Mouse (Mus musculus): ENCODE data around the gene Med13l. TPM values are rescaled to one million over a fixed set of nuclear protein-coding genes. Genes with fewer than 3 reads are reported as not detected.

The Med13l gene
- polyA plus RNA-seq, 1 experiment from 2014 or later: 7.0 TPM

- Histone ChIP-seq H3K27me3 (ENCODE audit: insufficient read depth, low read length) (no peaks in the 10 kb centered on the region), H3K36me3 (ENCODE audit: insufficient read depth, low read length) (no peaks in the 10 kb centered on the region), H3K4me2 (ENCODE audit: low read length) (no peak overlapping the region), H3K9ac (ENCODE audit: low read depth, low read length) (no peak overlapping the region), H3K4me1 (replicated peaks; ENCODE audit: insufficient read depth, low read length) (peaks cover 22% of the 10 kb centered on the region), H3K4me3 (replicated peaks; ENCODE audit: low read depth, low read length) (no peak overlapping the region), H3K27ac (no peak overlapping the region), H3K9me3 (replicated peaks; ENCODE audit: low read length) (no peaks in the 10 kb centered on the region)
- 53% methylated on average over 6 of the region's 6 CpGs for WGBS
- DNase-seq (ENCODE audit: low spot score) (no peak), ATAC-seq (replicated peaks; ENCODE audit: low FRiP score, low read depth) (no peak)
- TF ChIP-seq CTCF (IDR thresholded peaks at IDR 0.05; ENCODE audit: low read depth): no peak
These were observed 103.5 kb downstream of the Med13l start for GRCm38 (mm10) chr5:118663999-118664398.

DNA sequence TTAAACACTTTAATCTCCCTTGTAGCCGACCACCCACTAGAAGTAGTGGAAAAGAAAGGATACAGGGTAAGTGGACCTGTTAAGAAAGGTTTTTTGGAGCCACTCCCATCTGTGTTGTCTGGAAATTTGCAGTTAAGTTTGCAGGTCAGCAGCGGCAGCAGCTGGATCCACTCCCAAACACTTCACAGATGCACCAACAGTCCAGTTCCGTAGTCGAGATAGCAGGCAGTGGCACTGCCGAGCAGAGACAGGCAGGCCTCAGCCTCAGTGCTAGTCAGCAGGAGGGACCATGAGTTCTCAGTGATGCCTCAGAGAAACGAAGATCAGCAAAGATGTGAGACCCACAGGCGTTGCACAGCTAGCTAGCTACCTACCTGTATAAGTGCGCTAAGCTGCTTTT is 104.5 kb downstream of the Med13l start:
- H3K4me3 ChIP-seq (replicated peaks; ENCODE audit: low read depth, low read length): no peak overlapping the region
- H3K4me1 ChIP-seq (replicated peaks; ENCODE audit: insufficient read depth, low read length): peaks cover 25% of the 10 kb centered on the region
- no peak for ATAC-seq (replicated peaks; ENCODE audit: low FRiP score, low read depth)
- no peaks in the 10 kb centered on the region for H3K9me3 ChIP-seq (replicated peaks; ENCODE audit: low read length)
- no peak overlapping the region for H3K9ac ChIP-seq (ENCODE audit: low read depth, low read length)
- no peaks in the 10 kb centered on the region for H3K36me3 ChIP-seq (ENCODE audit: insufficient read depth, low read length)
- 89% methylated on average over 8 of the region's 8 CpGs for WGBS
- H3K4me2 ChIP-seq (ENCODE audit: low read length): no peak overlapping the region
- H3K27me3 ChIP-seq (ENCODE audit: insufficient read depth, low read length): no peaks in the 10 kb centered on the region
- no peak for DNase-seq (ENCODE audit: low spot score)
- no peak overlapping the region for H3K27ac ChIP-seq
- TF ChIP-seq CTCF (IDR thresholded peaks at IDR 0.05; ENCODE audit: low read depth): no peak

DNA sequence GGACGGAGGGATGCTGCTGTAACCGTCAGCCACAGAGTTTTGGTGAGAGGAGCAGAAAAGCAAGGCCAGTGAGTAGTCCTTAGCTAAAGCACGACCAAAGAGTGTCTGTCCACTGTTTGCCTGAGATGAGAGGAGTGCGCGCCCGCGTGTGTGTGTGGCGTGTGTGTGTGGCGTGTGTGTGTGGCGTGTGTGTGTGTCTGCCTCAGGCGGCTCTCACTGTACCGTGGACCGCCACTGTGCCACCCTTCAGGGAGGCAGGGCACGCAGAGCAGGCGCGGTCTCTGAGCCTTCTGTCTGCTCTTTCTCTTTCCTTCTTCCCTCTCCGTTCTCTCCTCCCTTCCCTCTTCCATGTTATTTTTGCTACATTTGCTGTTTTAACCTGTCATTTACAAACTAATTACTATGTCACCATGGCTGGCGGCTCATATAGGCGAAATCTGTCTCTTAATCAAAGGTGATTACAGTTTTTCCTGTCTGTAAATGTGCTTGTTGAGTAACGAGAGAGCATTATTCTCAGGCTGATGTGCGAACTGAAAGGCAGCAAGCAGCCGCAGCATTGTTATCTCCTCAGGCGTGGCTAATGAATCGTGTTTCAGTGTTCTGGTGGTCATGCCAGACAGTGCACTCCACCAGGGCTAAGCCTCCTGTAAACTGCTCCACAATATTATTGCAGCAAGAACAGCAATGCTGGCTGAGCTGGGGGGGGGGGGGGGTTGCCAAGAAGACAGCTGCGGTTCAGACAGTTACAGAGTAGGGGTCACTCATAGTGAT is 106.1 kb downstream of the Med13l start:
- no peak overlapping the region for H3K4me2 ChIP-seq (ENCODE audit: low read length)
- DNase-seq (ENCODE audit: low spot score) (peak; percentile 53), ATAC-seq (replicated peaks; ENCODE audit: low FRiP score, low read depth) (no peak)
- no peaks in the 10 kb centered on the region for H3K36me3 ChIP-seq (ENCODE audit: insufficient read depth, low read length)
- H3K4me3 ChIP-seq (replicated peaks; ENCODE audit: low read depth, low read length): no peak overlapping the region
- no peaks in the 10 kb centered on the region for H3K9me3 ChIP-seq (replicated peaks; ENCODE audit: low read length)
- peaks cover 25% of the 10 kb centered on the region for H3K4me1 ChIP-seq (replicated peaks; ENCODE audit: insufficient read depth, low read length)
- TF ChIP-seq CTCF (IDR thresholded peaks at IDR 0.05; ENCODE audit: low read depth): no peak
- 57% methylated on average over 25 of the region's 25 CpGs for WGBS
- no peak overlapping the region for H3K27ac ChIP-seq
- H3K9ac ChIP-seq (ENCODE audit: low read depth, low read length): no peak overlapping the region
- no peaks in the 10 kb centered on the region for H3K27me3 ChIP-seq (ENCODE audit: insufficient read depth, low read length)

GRCm38 (mm10) chr5:118667863-118668262 is 107.4 kb downstream of the Med13l start:
- H3K4me3 ChIP-seq (replicated peaks; ENCODE audit: low read depth, low read length): no peak overlapping the region
- DNase-seq (ENCODE audit: low spot score) (no peak), ATAC-seq (replicated peaks; ENCODE audit: low FRiP score, low read depth) (no peak)
- peaks cover 26% of the 10 kb centered on the region for H3K4me1 ChIP-seq (replicated peaks; ENCODE audit: insufficient read depth, low read length)
- no peaks in the 10 kb centered on the region for H3K9me3 ChIP-seq (replicated peaks; ENCODE audit: low read length)
- H3K4me2 ChIP-seq (ENCODE audit: low read length): no peak overlapping the region
- H3K27ac ChIP-seq: 0 out of 2 replicates have a peak overlapping the region, but pooled peaks have one; percentile 13
- WGBS: 41% methylated on average over 7 of the region's 7 CpGs
- H3K9ac ChIP-seq (ENCODE audit: low read depth, low read length): no peak overlapping the region
- no peak for TF ChIP-seq CTCF (IDR thresholded peaks at IDR 0.05; ENCODE audit: low read depth)
- H3K36me3 ChIP-seq (ENCODE audit: insufficient read depth, low read length): peaks cover 3% of the 10 kb centered on the region; the same call in 1 of the 2 replicates
- no peaks in the 10 kb centered on the region for H3K27me3 ChIP-seq (ENCODE audit: insufficient read depth, low read length)

DNA sequence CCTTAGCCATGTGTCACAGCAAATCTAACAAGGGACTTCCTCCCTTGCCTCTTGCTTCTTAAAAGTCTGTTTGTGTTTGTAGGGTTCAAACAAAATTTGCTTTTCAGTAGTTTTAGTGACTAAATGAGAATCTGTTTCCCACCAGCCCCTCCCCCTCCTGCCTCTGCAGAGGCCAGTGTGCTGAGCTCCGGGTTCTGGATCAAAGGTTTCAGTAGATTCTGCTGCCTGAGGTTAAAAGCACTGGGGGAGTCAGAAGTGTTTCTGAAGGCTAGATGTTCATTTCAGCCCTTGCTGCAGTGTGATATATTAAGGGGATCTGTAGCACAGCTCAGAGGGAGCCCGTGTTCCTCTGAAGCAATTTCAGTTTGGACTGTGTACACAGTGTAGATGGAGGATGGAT is 108.5 kb downstream of the Med13l start:
- ATAC-seq (replicated peaks; ENCODE audit: low FRiP score, low read depth): no peak
- Histone ChIP-seq H3K4me2 (ENCODE audit: low read length) (no peak overlapping the region), H3K9ac (ENCODE audit: low read depth, low read length) (no peak overlapping the region), H3K27me3 (ENCODE audit: insufficient read depth, low read length) (no peaks in the 10 kb centered on the region), H3K36me3 (ENCODE audit: insufficient read depth, low read length) (peaks cover 3% of the 10 kb centered on the region; the same call in 1 of the 2 replicates), H3K27ac (no peak overlapping the region), H3K4me1 (replicated peaks; ENCODE audit: insufficient read depth, low read length) (peaks cover 35% of the 10 kb centered on the region), H3K4me3 (replicated peaks; ENCODE audit: low read depth, low read length) (no peak overlapping the region), H3K9me3 (replicated peaks; ENCODE audit: low read length) (no peaks in the 10 kb centered on the region)
- TF ChIP-seq CTCF (IDR thresholded peaks at IDR 0.05; ENCODE audit: low read depth): no peak
- DNase-seq (ENCODE audit: low spot score): peak; percentile 41
- WGBS: 7% methylated on average over 2 of the region's 2 CpGs

GRCm38 (mm10) chr5:118672111-118672510 is 111.6 kb downstream of the Med13l start:
- no peak overlapping the region for H3K4me2 ChIP-seq (ENCODE audit: low read length)
- H3K4me1 ChIP-seq (replicated peaks; ENCODE audit: insufficient read depth, low read length): peaks cover 38% of the 10 kb centered on the region
- H3K27ac ChIP-seq: no peak overlapping the region
- no peaks in the 10 kb centered on the region for H3K9me3 ChIP-seq (replicated peaks; ENCODE audit: low read length)
- no peak overlapping the region for H3K4me3 ChIP-seq (replicated peaks; ENCODE audit: low read depth, low read length)
- ATAC-seq (replicated peaks; ENCODE audit: low FRiP score, low read depth): no peak
- TF ChIP-seq CTCF (IDR thresholded peaks at IDR 0.05; ENCODE audit: low read depth): no peak
- H3K27me3 ChIP-seq (ENCODE audit: insufficient read depth, low read length): no peaks in the 10 kb centered on the region
- H3K9ac ChIP-seq (ENCODE audit: low read depth, low read length): no peak overlapping the region
- H3K36me3 ChIP-seq (ENCODE audit: insufficient read depth, low read length): peaks cover 3% of the 10 kb centered on the region; the same call in 1 of the 2 replicates
- no peak for DNase-seq (ENCODE audit: low spot score)

Data from kidney, postnatal 0 days (tissue).